Mouse (Mus musculus) ES-E14 (cell line): ENCODE data around the gene She.

Experiments
- CHD2 ChIP-seq: IDR thresholded peaks from 2 replicates; pipeline ENCODE4 v1.6.1; 2014; ENCODE audit warnings: mild to moderate bottlenecking, low read depth, low read length, inconsistent platforms
- HCFC1 ChIP-seq: IDR thresholded peaks from 2 replicates; pipeline ENCODE4 v1.6.1; 2012; ENCODE audit warnings: low read length, inconsistent platforms, borderline replicate concordance; ENCODE audit not compliant: insufficient read depth
- MAFK ChIP-seq: IDR thresholded peaks from 2 replicates; pipeline ENCODE4 v1.6.1; 2014; ENCODE audit warnings: mild to moderate bottlenecking, low read depth, low read length, inconsistent platforms; ENCODE audit not compliant: insufficient read depth
- ZC3H11A ChIP-seq: IDR thresholded peaks from 2 replicates; pipeline ENCODE4 v1.6.1; 2012; ENCODE audit warnings: low read depth, mild to moderate bottlenecking, inconsistent platforms, low read length, borderline replicate concordance

DNA sequence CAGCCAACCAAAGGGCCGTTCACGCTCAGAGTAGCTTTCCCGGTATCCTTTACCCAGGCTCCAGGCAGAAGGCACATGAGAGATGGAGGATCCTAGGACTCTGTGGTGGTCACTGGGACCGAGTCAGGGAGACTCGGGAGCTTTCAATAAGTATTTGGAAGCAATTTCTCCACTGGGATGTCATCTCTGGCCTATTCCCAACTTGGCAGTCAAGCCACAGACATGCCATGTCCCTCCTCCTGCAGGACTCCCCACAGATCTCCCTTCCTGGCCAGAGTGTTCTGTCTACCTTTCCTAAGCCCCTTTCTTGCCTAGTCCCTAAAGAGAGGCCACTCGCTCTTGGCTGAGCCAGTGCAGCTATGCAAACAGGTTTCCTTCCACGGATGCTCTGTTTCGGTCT is 46.0 kb downstream of the She start:
- no peak for TF ChIP-seq ZC3H11A
- no peak for TF ChIP-seq CHD2
- no peak for TF ChIP-seq HCFC1
- TF ChIP-seq MAFK, result no peak
